Mouse (Mus musculus) skeletal muscle tissue, postnatal 0 days (tissue): Measurements from ENCODE around the gene Dnm1l. TPM values are rescaled to one million over a fixed set of nuclear protein-coding genes. Genes with fewer than 3 reads are reported as not detected.

Experiments used
- polyA plus RNA-seq: library from polyadenylated mRNA; unstranded; fragments of >200 nt; fragmentation: Nextera tagmentation; extraction: Ambion mirVana; gene quantifications from 2 replicates; pipeline ENCODE4 v1.2.1, GENCODE M21; 2015

The Dnm1l gene
- polyA plus RNA-seq: 44.2 and 46.2 TPM in 2 replicates

DNA sequence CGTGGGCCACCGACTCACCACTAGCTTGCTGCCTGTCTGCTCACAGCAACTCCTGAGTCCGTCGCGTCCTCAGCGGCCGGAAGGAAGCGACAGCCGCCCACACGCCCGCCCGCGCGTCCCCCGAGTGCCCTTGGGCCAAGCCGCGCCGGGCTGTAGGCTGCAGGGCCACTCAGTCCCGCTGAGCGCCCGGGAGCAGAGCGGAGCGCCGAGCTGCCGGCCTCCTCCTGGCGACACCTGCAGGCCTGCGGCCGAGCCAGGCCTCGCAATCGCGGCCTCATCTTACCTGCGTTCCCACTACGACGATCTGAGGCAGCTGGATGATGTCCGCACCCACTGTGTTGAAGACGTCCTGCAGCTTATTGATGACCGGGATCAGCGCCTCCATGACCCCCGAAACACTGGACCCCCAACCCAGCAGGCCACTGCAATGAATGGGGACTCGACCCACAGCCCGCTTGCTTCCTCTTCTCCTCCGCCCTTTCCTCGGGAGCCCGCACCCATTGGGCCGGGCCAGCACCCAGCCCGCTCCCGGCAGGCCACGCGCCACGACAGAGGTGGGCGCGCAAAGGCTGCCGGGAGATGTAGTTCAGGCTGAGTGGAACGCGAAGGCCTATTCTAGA lies at the start of gene Dnm1l:
Gene Dnm1l (minus strand): TSS at position 479 of the 620 bp plus-strand sequence.

DNA sequence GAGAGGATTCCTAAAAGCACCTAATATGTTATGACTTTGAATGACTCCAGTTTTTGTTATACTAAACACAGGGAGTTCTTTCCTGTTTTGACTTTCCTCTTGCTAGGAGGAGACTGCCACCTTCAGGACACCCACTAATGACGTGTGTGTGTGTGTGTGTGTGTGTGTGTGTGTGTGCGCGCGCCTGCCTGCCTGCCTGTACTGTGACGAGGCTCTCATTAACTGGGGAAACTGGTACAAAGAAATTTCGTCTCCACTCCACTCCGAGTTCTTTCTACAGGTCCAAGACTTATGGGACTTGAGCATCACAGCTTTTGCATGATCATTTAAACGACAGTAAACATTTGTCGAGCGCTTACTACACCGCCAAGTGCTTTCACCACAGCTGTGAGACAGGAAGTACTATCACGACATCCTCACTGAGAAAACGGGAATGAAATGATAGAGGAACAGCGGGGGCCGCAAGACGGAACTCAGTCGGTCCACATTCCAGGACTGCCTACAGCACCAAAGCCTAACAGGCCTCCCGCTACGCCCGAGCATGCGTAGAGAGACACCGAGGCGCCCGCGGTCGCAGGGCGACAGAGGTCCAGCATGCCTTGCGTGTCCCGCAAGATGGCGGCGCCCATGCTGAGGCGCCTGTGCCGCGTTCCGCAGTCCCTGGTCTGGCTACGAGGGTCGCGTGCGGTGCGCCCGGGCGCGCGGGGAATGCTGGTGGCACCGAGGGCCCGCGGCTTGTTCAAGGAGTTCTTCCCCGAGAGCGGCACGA lies 56.2 kb downstream of the Dnm1l start, which contains the start of gene Yars2:
Gene Yars2 (plus strand): TSS at position 597 of the 769 bp plus-strand sequence.

Other genes with a start within 250 kb of the Dnm1l start
- 0.69 and 0.88 TPM in 2 replicates for gene Pkp2, start 145.6 kb downstream of the Dnm1l start, polyA plus RNA-seq
- 28.1 and 29.5 TPM in 2 replicates for gene Yars2, start 56.0 kb downstream of the Dnm1l start, polyA plus RNA-seq
- 3.2 and 4.1 TPM in 2 replicates for gene Fgd4, start 241.6 kb upstream of the Dnm1l start, polyA plus RNA-seq